Mouse (Mus musculus) layer of hippocampus, postnatal 14 days (tissue): ENCODE results near the gene Tpo. TPM values are rescaled to one million over a fixed set of nuclear protein-coding genes. Genes with fewer than 3 reads are reported as not detected.

Experiments
- DNase-seq, 2 experiments: peaks; one replicate each; pipeline ENCODE4 v3.0.0; 2021 to 2022; ENCODE audit warnings: low spot score in 2 of 2, mixed read lengths in 1 of 2
- total RNA-seq, 2 experiments: library from RNA; stranded (reverse); gene quantifications; 2 replicates each; pipeline ENCODE4 v1.2.3; 2021

Gene Tpo
- total RNA-seq, 2 experiments from 2014 or later: 0.21 to 0.69 TPM

- DNase-seq: peak in 1 of 2 experiments; percentile 21
Observed at GRCm38 (mm10) chr12:30024264-30024825, 108.1 kb downstream of the Tpo start.

- DNase-seq: no peak
Observed at GRCm38 (mm10) chr12:30023491-30023890, 108.9 kb downstream of the Tpo start.

GRCm38 (mm10) chr12:30020447-30020846 is 112.0 kb downstream of the Tpo start:
- DNase-seq: no peak

- DNase-seq: no peak
Observed at GRCm38 (mm10) chr12:30017131-30017530, 115.3 kb downstream of the Tpo start.

GRCm38 (mm10) chr12:30015501-30015900 is 116.9 kb downstream of the Tpo start:
- DNase-seq: no peak

- no peak for DNase-seq
Observed at GRCm38 (mm10) chr12:30008741-30009140, 123.7 kb downstream of the Tpo start.

- no peak for DNase-seq
Observed at GRCm38 (mm10) chr12:30006586-30006985, 125.8 kb downstream of the Tpo start.

Other genes with a start within 250 kb of the Tpo start
- 10 to 100 TPM; 73.9 to 82.6 TPM for gene Pxdn, start 195.0 kb downstream of the Tpo start, total RNA-seq
- 1 to 10 TPM; 3.1 to 4.9 TPM for gene Sntg2, start 240.8 kb upstream of the Tpo start, total RNA-seq